Mouse (Mus musculus): Measurements from ENCODE around the gene Sucnr1. TPM values are rescaled to one million over a fixed set of nuclear protein-coding genes. Genes with fewer than 3 reads are reported as not detected.
A peak's percentile ranks its signal among the peaks of the same experiment; 100 is the strongest.

Gene Sucnr1
- polyA plus RNA-seq, 1 experiment from 2014 or later = not detected

GRCm38 (mm10) chr3:60080572-60080971 lies 1.1 kb upstream of the Sucnr1 start:
- 0 out of 2 replicates have a peak, but pooled peaks have one; percentile 18 for ATAC-seq (replicated peaks; ENCODE audit: low FRiP score)
- 36% methylated on average over 4 of the region's 4 CpGs for WGBS
- H3K4me2 ChIP-seq = no peak overlapping the region

DNA sequence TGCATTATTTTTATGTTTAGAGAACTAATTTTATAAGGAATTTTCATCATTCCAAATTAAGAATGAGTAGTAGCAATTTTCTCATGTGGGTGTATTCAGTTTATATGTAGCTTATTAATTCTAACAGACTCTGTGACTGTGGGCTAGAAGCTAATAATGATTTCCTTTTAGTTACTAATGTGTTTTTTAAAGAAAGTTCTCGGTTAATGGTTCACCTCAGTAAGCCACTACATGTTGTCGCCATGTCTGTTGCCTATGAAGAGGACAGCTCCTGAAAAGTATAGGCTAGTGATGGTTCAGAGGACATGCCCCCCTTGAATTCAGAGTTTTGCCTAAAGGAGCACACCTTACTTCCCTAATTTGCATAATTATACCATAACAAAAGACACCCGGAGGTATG lies 1.1 kb downstream of the Sucnr1 start:
- Histone ChIP-seq H3K4me3 (ENCODE audit: low read depth, low read length) (no peak overlapping the region), H3K27ac (ENCODE audit: low read depth, low read length) (no peak overlapping the region), H3K36me3 (ENCODE audit: control insufficient read depth, insufficient read depth, low read length) (no peaks in the 10 kb centered on the region), H3K9me3 (ENCODE audit: control insufficient read depth, low read length) (no peaks in the 10 kb centered on the region), H3K27me3 (replicated peaks; ENCODE audit: control insufficient read depth, insufficient read depth, low read length) (no peaks in the 10 kb centered on the region), H3K4me2 (no peak overlapping the region), H3K4me1 (replicated peaks; ENCODE audit: control insufficient read depth, insufficient read depth, low read length) (no peaks in the 10 kb centered on the region), H3K9ac (ENCODE audit: low read depth, low read length) (no peak overlapping the region)
- DNase-seq (ENCODE audit: low spot score) (no peak), ATAC-seq (replicated peaks; ENCODE audit: low FRiP score) (no peak)
- 83% methylated on average over 3 of the region's 3 CpGs for WGBS

More at GRCm38 (mm10) chr3:60080572-60080971, 1.1 kb upstream of the Sucnr1 start:
- no peak overlapping the region for H3K4me3 ChIP-seq (ENCODE audit: low read depth, low read length)
- H3K36me3 ChIP-seq (ENCODE audit: control insufficient read depth, insufficient read depth, low read length) = no peaks in the 10 kb centered on the region
- H3K27ac ChIP-seq (ENCODE audit: low read depth, low read length) = no peak overlapping the region
- no peaks in the 10 kb centered on the region for H3K4me1 ChIP-seq (replicated peaks; ENCODE audit: control insufficient read depth, insufficient read depth, low read length)
- no peaks in the 10 kb centered on the region for H3K9me3 ChIP-seq (ENCODE audit: control insufficient read depth, low read length)
- H3K9ac ChIP-seq (ENCODE audit: low read depth, low read length) = no peak overlapping the region
- no peak for DNase-seq (ENCODE audit: low spot score)
- H3K27me3 ChIP-seq (replicated peaks; ENCODE audit: control insufficient read depth, insufficient read depth, low read length) = no peaks in the 10 kb centered on the region

DNA sequence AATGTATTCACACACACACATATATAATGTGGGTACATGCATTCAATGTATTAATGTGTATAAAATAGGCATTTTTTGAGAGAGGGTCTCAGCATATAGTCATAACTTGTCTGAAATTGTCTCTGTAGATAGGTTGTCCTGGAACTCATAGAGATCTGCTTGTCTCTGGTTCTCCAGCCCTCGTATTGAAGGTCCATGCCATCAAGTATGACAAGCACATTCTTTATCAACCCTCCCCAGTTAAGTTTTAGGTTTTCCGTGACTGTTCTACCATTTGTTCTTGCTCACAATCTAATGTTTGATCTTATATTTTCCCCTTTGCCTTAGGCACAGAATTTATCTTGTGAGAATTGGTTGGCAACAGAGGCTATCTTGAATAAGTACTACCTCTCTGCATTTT lies 4.1 kb downstream of the Sucnr1 start:
- H3K4me2 ChIP-seq = no peak overlapping the region
- H3K4me3 ChIP-seq (ENCODE audit: low read depth, low read length) = no peak overlapping the region
- H3K36me3 ChIP-seq (ENCODE audit: control insufficient read depth, insufficient read depth, low read length) = no peaks in the 10 kb centered on the region
- H3K4me1 ChIP-seq (replicated peaks; ENCODE audit: control insufficient read depth, insufficient read depth, low read length) = no peaks in the 10 kb centered on the region
- 65% methylated on average over 2 of the region's 2 CpGs for whole genome bisulfite sequencing
- no peak overlapping the region for H3K27ac ChIP-seq (ENCODE audit: low read depth, low read length)
- H3K9ac ChIP-seq (ENCODE audit: low read depth, low read length) = no peak overlapping the region
- DNase-seq (ENCODE audit: low spot score) (no peak), ATAC-seq (replicated peaks; ENCODE audit: low FRiP score) (no peak)
- H3K9me3 ChIP-seq (ENCODE audit: control insufficient read depth, low read length) = no peaks in the 10 kb centered on the region
- no peaks in the 10 kb centered on the region for H3K27me3 ChIP-seq (replicated peaks; ENCODE audit: control insufficient read depth, insufficient read depth, low read length)

DNA sequence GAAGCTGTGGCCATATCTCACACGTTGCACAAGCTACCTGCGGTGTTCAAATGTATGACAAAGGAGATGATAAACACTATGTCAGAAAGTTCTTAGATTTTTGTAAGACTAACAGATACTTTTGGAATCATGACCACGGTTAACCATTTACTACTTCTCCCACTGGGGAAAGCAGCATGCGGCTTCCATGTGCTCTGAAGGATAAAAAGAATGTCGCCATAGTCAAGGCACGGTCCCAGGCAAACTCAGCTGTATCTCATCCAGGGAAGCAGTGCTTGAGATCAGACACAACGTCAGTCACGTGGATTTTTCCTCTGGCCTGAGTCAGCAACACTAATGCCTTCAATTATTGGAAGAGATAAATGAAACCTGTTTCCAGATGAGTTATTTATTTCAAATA lies 9.7 kb downstream of the Sucnr1 start:
- Histone ChIP-seq H3K27ac (ENCODE audit: low read depth, low read length) (no peak overlapping the region), H3K4me3 (ENCODE audit: low read depth, low read length) (no peak overlapping the region), H3K4me2 (no peak overlapping the region), H3K9me3 (ENCODE audit: control insufficient read depth, low read length) (no peaks in the 10 kb centered on the region), H3K9ac (ENCODE audit: low read depth, low read length) (no peak overlapping the region), H3K27me3 (replicated peaks; ENCODE audit: control insufficient read depth, insufficient read depth, low read length) (no peaks in the 10 kb centered on the region), H3K36me3 (ENCODE audit: control insufficient read depth, insufficient read depth, low read length) (no peaks in the 10 kb centered on the region), H3K4me1 (replicated peaks; ENCODE audit: control insufficient read depth, insufficient read depth, low read length) (no peaks in the 10 kb centered on the region)
- no peak for ATAC-seq (replicated peaks; ENCODE audit: low FRiP score)
- DNase-seq (ENCODE audit: low spot score) = no peak
- WGBS = 79% methylated on average over 8 of the region's 8 CpGs

- no peak overlapping the region for H3K27ac ChIP-seq (ENCODE audit: low read depth, low read length)
- no peak overlapping the region for H3K4me3 ChIP-seq (ENCODE audit: low read depth, low read length)
- no peaks in the 10 kb centered on the region for H3K27me3 ChIP-seq (replicated peaks; ENCODE audit: control insufficient read depth, insufficient read depth, low read length)
- no peaks in the 10 kb centered on the region for H3K4me1 ChIP-seq (replicated peaks; ENCODE audit: control insufficient read depth, insufficient read depth, low read length)
- ATAC-seq (replicated peaks; ENCODE audit: low FRiP score) (peak; percentile 72), DNase-seq (ENCODE audit: low spot score) (no peak)
- no peaks in the 10 kb centered on the region for H3K9me3 ChIP-seq (ENCODE audit: control insufficient read depth, low read length)
- no peaks in the 10 kb centered on the region for H3K36me3 ChIP-seq (ENCODE audit: control insufficient read depth, insufficient read depth, low read length)
- H3K9ac ChIP-seq (ENCODE audit: low read depth, low read length) = no peak overlapping the region
- 37% methylated on average over 1 of the region's 2 CpGs for WGBS
- no peak overlapping the region for H3K4me2 ChIP-seq
Measured at GRCm38 (mm10) chr3:60094386-60095156, 12.9 kb downstream of the Sucnr1 start.

- H3K4me3 ChIP-seq (ENCODE audit: low read depth, low read length) = no peak overlapping the region
- H3K27me3 ChIP-seq (replicated peaks; ENCODE audit: control insufficient read depth, insufficient read depth, low read length) = no peaks in the 10 kb centered on the region
- H3K9ac ChIP-seq (ENCODE audit: low read depth, low read length) = no peak overlapping the region
- H3K9me3 ChIP-seq (ENCODE audit: control insufficient read depth, low read length) = no peaks in the 10 kb centered on the region
- no peak overlapping the region for H3K4me2 ChIP-seq
- H3K36me3 ChIP-seq (ENCODE audit: control insufficient read depth, insufficient read depth, low read length) = no peaks in the 10 kb centered on the region
- no peak overlapping the region for H3K27ac ChIP-seq (ENCODE audit: low read depth, low read length)
- WGBS = 80% methylated on average over 3 of the region's 3 CpGs
- no peak for ATAC-seq (replicated peaks; ENCODE audit: low FRiP score)
- no peaks in the 10 kb centered on the region for H3K4me1 ChIP-seq (replicated peaks; ENCODE audit: control insufficient read depth, insufficient read depth, low read length)
- DNase-seq (ENCODE audit: low spot score) = no peak
Measured at GRCm38 (mm10) chr3:60096941-60097340, 15.3 kb downstream of the Sucnr1 start.

GRCm38 (mm10) chr3:60097485-60097884 lies 15.8 kb downstream of the Sucnr1 start:
- no peak for ATAC-seq (replicated peaks; ENCODE audit: low FRiP score)
- Histone ChIP-seq H3K4me2 (no peak overlapping the region), H3K36me3 (ENCODE audit: control insufficient read depth, insufficient read depth, low read length) (no peaks in the 10 kb centered on the region), H3K9me3 (ENCODE audit: control insufficient read depth, low read length) (no peaks in the 10 kb centered on the region), H3K4me1 (replicated peaks; ENCODE audit: control insufficient read depth, insufficient read depth, low read length) (no peaks in the 10 kb centered on the region), H3K27ac (ENCODE audit: low read depth, low read length) (no peak overlapping the region), H3K9ac (ENCODE audit: low read depth, low read length) (no peak overlapping the region), H3K27me3 (replicated peaks; ENCODE audit: control insufficient read depth, insufficient read depth, low read length) (no peaks in the 10 kb centered on the region), H3K4me3 (ENCODE audit: low read depth, low read length) (no peak overlapping the region)
- 85% methylated on average over 2 of the region's 2 CpGs for WGBS
- no peak for DNase-seq (ENCODE audit: low spot score)

GRCm38 (mm10) chr3:60098521-60098920 lies 16.9 kb downstream of the Sucnr1 start:
- H3K4me3 ChIP-seq (ENCODE audit: low read depth, low read length) = no peak overlapping the region
- no peaks in the 10 kb centered on the region for H3K9me3 ChIP-seq (ENCODE audit: control insufficient read depth, low read length)
- H3K9ac ChIP-seq (ENCODE audit: low read depth, low read length) = no peak overlapping the region
- ATAC-seq (replicated peaks; ENCODE audit: low FRiP score) = no peak
- no peak overlapping the region for H3K4me2 ChIP-seq
- 54% methylated on average over 1 of the region's 1 CpGs for WGBS
- no peaks in the 10 kb centered on the region for H3K4me1 ChIP-seq (replicated peaks; ENCODE audit: control insufficient read depth, insufficient read depth, low read length)
- no peak for DNase-seq (ENCODE audit: low spot score)
- no peaks in the 10 kb centered on the region for H3K36me3 ChIP-seq (ENCODE audit: control insufficient read depth, insufficient read depth, low read length)
- no peaks in the 10 kb centered on the region for H3K27me3 ChIP-seq (replicated peaks; ENCODE audit: control insufficient read depth, insufficient read depth, low read length)
- no peak overlapping the region for H3K27ac ChIP-seq (ENCODE audit: low read depth, low read length)

GRCm38 (mm10) chr3:60104462-60105109 lies 22.9 kb downstream of the Sucnr1 start:
- no peak for ATAC-seq (replicated peaks; ENCODE audit: low FRiP score)
- Histone ChIP-seq H3K4me1 (replicated peaks; ENCODE audit: control insufficient read depth, insufficient read depth, low read length) (no peaks in the 10 kb centered on the region), H3K4me2 (no peak overlapping the region), H3K36me3 (ENCODE audit: control insufficient read depth, insufficient read depth, low read length) (no peaks in the 10 kb centered on the region), H3K4me3 (ENCODE audit: low read depth, low read length) (no peak overlapping the region), H3K9ac (ENCODE audit: low read depth, low read length) (no peak overlapping the region), H3K27ac (ENCODE audit: low read depth, low read length) (no peak overlapping the region), H3K9me3 (ENCODE audit: control insufficient read depth, low read length) (no peaks in the 10 kb centered on the region), H3K27me3 (replicated peaks; ENCODE audit: control insufficient read depth, insufficient read depth, low read length) (no peaks in the 10 kb centered on the region)
- no peak for DNase-seq (ENCODE audit: low spot score)
- WGBS = 78% methylated on average over 2 of the region's 2 CpGs

All from liver, embryonic 11.5 days (tissue).